Comparison of ENCODE assay signal across 15 mouse cellular contexts in genomic region chr12:103673179-103673578, GRCm38 (mm10). TPM values are rescaled to one million over a fixed set of nuclear protein-coding genes. Genes with fewer than 3 reads are reported as not detected.
DNase-seq lines count a peak whose midpoint lies in the region; ATAC-seq and TF ChIP-seq lines count a peak whose summit lies in the region.
"Had no signal": no experiment of that assay in that cellular context is flagged by ENCODE, and none has a peak within 500 bp of the region (broad histone marks: within the 10 kb centered on the region; RNA-seq: fewer than 3 reads in every experiment).

No protein-coding gene starts in this region.

- no peak overlapping the region for H3K4me3 ChIP-seq in midbrain, postnatal 0 days (ENCODE audit: low read depth, low read length)
- no peak overlapping the region for H3K4me3 ChIP-seq in midbrain, embryonic 10.5 days
- H3K4me3 ChIP-seq in gastrocnemius, adult 2 months = no peak overlapping the region
- H3K4me3 ChIP-seq: heart, embryonic 15.5 days had no signal

- 73% methylated on average over 2 of the region's 2 CpGs for WGBS in midbrain, postnatal 0 days
- 86% methylated on average over 2 of the region's 2 CpGs for WGBS in midbrain, embryonic 10.5 days

- no peak overlapping the region for H3K27ac ChIP-seq in midbrain, postnatal 0 days (ENCODE audit: low read depth, low read length)
- no peak overlapping the region for H3K27ac ChIP-seq in midbrain, embryonic 10.5 days (replicated peaks)
- no peak overlapping the region for H3K27ac ChIP-seq in gastrocnemius, adult 2 months
- H3K27ac ChIP-seq: heart, embryonic 15.5 days had no signal

- no peak overlapping the region for H3K9ac ChIP-seq in midbrain, postnatal 0 days (replicated peaks; ENCODE audit: low read length, poor library complexity, severe bottlenecking)
- H3K9ac ChIP-seq: forebrain, postnatal 0 days; heart, embryonic 15.5 days had no signal

- ATAC-seq in midbrain, postnatal 0 days (ENCODE audit: low FRiP score) = no peak
- ATAC-seq: forebrain, postnatal 0 days had no signal

- H3K27me3 ChIP-seq in midbrain, postnatal 0 days (ENCODE audit: insufficient read depth, low read length) = no peaks in the 10 kb centered on the region
- no peaks in the 10 kb centered on the region for H3K27me3 ChIP-seq in midbrain, embryonic 10.5 days (ENCODE audit: low read depth, poor library complexity, severe bottlenecking)
- H3K27me3 ChIP-seq: heart, embryonic 15.5 days had no signal

- peak; percentile 19 for DNase-seq in midbrain, postnatal 0 days (ENCODE audit: low spot score)
- no peak for DNase-seq in midbrain, embryonic 10.5 days (ENCODE audit: low spot score)
- peak; percentile 29 for DNase-seq in gastrocnemius, adult 2 months
- peak; percentile 61 for DNase-seq in heart, postnatal 4 days
- DNase-seq in ovary, postnatal 14 days (ENCODE audit: low spot score) = peak; percentile 51
- no peak for DNase-seq in B cell, adult 2 months
- DNase-seq in left cerebral cortex, adult 9 months (ENCODE audit: low spot score in 2 of 2) = no peak
- DNase-seq: cerebellum, adult 11 months; forebrain, postnatal 0 days; kidney, adult 9 months; right cerebral cortex, adult 18-20 months had no signal

- intact Hi-C loops in gastrocnemius, adult 2 months (cut with DNase I) = no loop called here

- H3K9me3 ChIP-seq in midbrain, postnatal 0 days (ENCODE audit: low read length) = no peaks in the 10 kb centered on the region
- H3K9me3 ChIP-seq in midbrain, embryonic 10.5 days (replicated peaks) = no peaks in the 10 kb centered on the region
- H3K9me3 ChIP-seq: heart, embryonic 15.5 days had no signal

- no peaks in the 10 kb centered on the region for H3K4me1 ChIP-seq in midbrain, postnatal 0 days (ENCODE audit: insufficient read depth, low read length)
- no peaks in the 10 kb centered on the region for H3K4me1 ChIP-seq in midbrain, embryonic 10.5 days

- H3K4me2 ChIP-seq in midbrain, postnatal 0 days (ENCODE audit: low read depth, low read length, poor library complexity, severe bottlenecking) = no peak overlapping the region
- H3K4me2 ChIP-seq: heart, embryonic 15.5 days had no signal

- TF ChIP-seq CTCF in midbrain, postnatal 0 days (IDR thresholded peaks at IDR 0.05) = no peak
- no peak for TF ChIP-seq CTCF in gastrocnemius, adult 2 months (IDR thresholded peaks at IDR 0.05)

- H3K36me3 ChIP-seq in midbrain, postnatal 0 days (ENCODE audit: insufficient read depth, low read length) = no peaks in the 10 kb centered on the region
- no peaks in the 10 kb centered on the region for H3K36me3 ChIP-seq in midbrain, embryonic 10.5 days
- H3K36me3 ChIP-seq: G1E; heart, embryonic 15.5 days had no signal

RNA-seq across cellular contexts. Expression of gene Serpina16, which starts 2.8 kb away (rescaled TPM):
- total RNA-seq in midbrain, postnatal 0 days (2014; rRNA removed) = not detected in 2 replicates
- polyA plus RNA-seq in midbrain, postnatal 0 days (2015; fragmentation: Nextera tagmentation; extraction: Ambion mirVana) = not detected in 2 replicates
- polyA plus RNA-seq in midbrain, embryonic 10.5 days (2016; fragmentation: Nextera tagmentation; extraction: Ambion mirVana) = not detected in 2 replicates
- not detected for total RNA-seq in gastrocnemius, adult 2 months (2021)
- total RNA-seq in heart, postnatal 4 days (2021) = not detected
- total RNA-seq: forebrain, postnatal 0 days; G1E; left cerebral cortex, adult 8-10 months had no signal
- polyA plus RNA-seq: forebrain, postnatal 0 days; G1E; heart, embryonic 15.5 days; thymus, postnatal 0 days had no signal

RNA-seq across cellular contexts. Expression of gene Serpina6, which starts 16.2 kb away (rescaled TPM):
- total RNA-seq in midbrain, postnatal 0 days (2014; rRNA removed) = not detected in 2 replicates
- polyA plus RNA-seq in midbrain, postnatal 0 days (2015; fragmentation: Nextera tagmentation; extraction: Ambion mirVana) = not detected in 2 replicates
- polyA plus RNA-seq in midbrain, embryonic 10.5 days (2016; fragmentation: Nextera tagmentation; extraction: Ambion mirVana) = not detected in 2 replicates
- total RNA-seq in gastrocnemius, adult 2 months (2021) = not detected
- not detected for total RNA-seq in heart, postnatal 4 days (2021)
- total RNA-seq: forebrain, postnatal 0 days; G1E; left cerebral cortex, adult 8-10 months had no signal
- polyA plus RNA-seq: forebrain, postnatal 0 days; G1E had no signal

RNA-seq across cellular contexts. Expression of gene Serpina1f, which starts 22.1 kb away (rescaled TPM):
- total RNA-seq in midbrain, postnatal 0 days (2014; rRNA removed) = not detected in 2 replicates
- polyA plus RNA-seq in midbrain, postnatal 0 days (2015; fragmentation: Nextera tagmentation; extraction: Ambion mirVana) = not detected in 2 replicates
- polyA plus RNA-seq in midbrain, embryonic 10.5 days (2016; fragmentation: Nextera tagmentation; extraction: Ambion mirVana) = not detected in 2 replicates
- total RNA-seq in gastrocnemius, adult 2 months (2021) = not detected
- not detected for total RNA-seq in heart, postnatal 4 days (2021)
- total RNA-seq: forebrain, postnatal 0 days; left cerebral cortex, adult 8-10 months had no signal
- polyA plus RNA-seq: forebrain, postnatal 0 days; G1E; heart, embryonic 15.5 days; thymus, postnatal 0 days had no signal

RNA-seq across cellular contexts. Expression of gene Serpina10, which starts 41.9 kb away (rescaled TPM):
- not detected in 2 replicates for total RNA-seq in midbrain, postnatal 0 days (2014; rRNA removed)
- polyA plus RNA-seq in midbrain, postnatal 0 days (2015; fragmentation: Nextera tagmentation; extraction: Ambion mirVana) = 0.04 TPM in 1 of 2 replicates, not detected in the other
- polyA plus RNA-seq in midbrain, embryonic 10.5 days (2016; fragmentation: Nextera tagmentation; extraction: Ambion mirVana) = not detected in 2 replicates
- total RNA-seq in gastrocnemius, adult 2 months (2021) = not detected
- total RNA-seq in heart, postnatal 4 days (2021) = not detected
- total RNA-seq: forebrain, postnatal 0 days; left cerebral cortex, adult 8-10 months had no signal
- polyA plus RNA-seq: G1E; heart, embryonic 15.5 days had no signal

Comparison
In these comparisons a context has a peak if more than half of its experiments do, and no peak if none do; other contexts are left out.
1. DNase-seq: peak in midbrain, postnatal 0 days (single experiment), gastrocnemius, adult 2 months (single experiment), heart, postnatal 4 days (single experiment) and ovary, postnatal 14 days (single experiment); none in midbrain, embryonic 10.5 days (single experiment), B cell, adult 2 months (0 of 2) and left cerebral cortex, adult 9 months (0 of 2).